Mouse (Mus musculus) embryonic facial prominence, embryonic 14.5 days (tissue): Measurements from ENCODE around the gene Dthd1. TPM values are rescaled to one million over a fixed set of nuclear protein-coding genes. Genes with fewer than 3 reads are reported as not detected.

Source experiments
- ATAC-seq: fragments of 200-750 bp; cut with Nextera tagmentation; 2 replicates; pipeline ENCODE4 v1.8.0; 2017; ENCODE audit warnings: low read depth, moderate number of reproducible peaks, moderate TSS enrichment
- DNase-seq: peaks from one replicate; pipeline ENCODE4 v3.0.0-alpha.2; 2015; ENCODE audit warnings: low spot score
- H3K27ac ChIP-seq: fragments of 300-500 bp; sonication (generic); replicated peaks from 2 replicates; pipeline ENCODE4 v1.5.1; 2014; ENCODE audit warnings: low read depth, mild to moderate bottlenecking, low read length, moderate library complexity
- H3K27me3 ChIP-seq: fragments of 300-500 bp; sonication (generic); replicated peaks from 2 replicates; pipeline ENCODE4 v1.6.1; 2014; ENCODE audit warnings: low read length; ENCODE audit not compliant: control insufficient read depth, insufficient read depth
- H3K36me3 ChIP-seq: fragments of 300-500 bp; sonication (generic); 2 replicates; pipeline ENCODE4 v1.6.1; 2014; ENCODE audit warnings: low read length, mixed read lengths; ENCODE audit not compliant: control insufficient read depth, insufficient read depth
- H3K4me1 ChIP-seq: fragments of 300-500 bp; sonication (generic); 2 replicates; pipeline ENCODE4 v1.6.1; 2014; ENCODE audit warnings: antibody characterized with exemption, low read length; ENCODE audit not compliant: control insufficient read depth, insufficient read depth
- H3K4me2 ChIP-seq: fragments of 300-500 bp; sonication (generic); 2 replicates; pipeline ENCODE4 v1.6.1; 2014; ENCODE audit warnings: low read depth, mild to moderate bottlenecking, low read length, moderate library complexity, mixed read lengths
- H3K4me3 ChIP-seq: fragments of 300-500 bp; sonication (generic); 2 replicates; pipeline ENCODE4 v1.5.1; 2014; ENCODE audit warnings: low read depth, mild to moderate bottlenecking, low read length
- H3K9ac ChIP-seq: fragments of 300-500 bp; sonication (generic); 2 replicates; pipeline ENCODE4 v1.6.1; 2014; ENCODE audit warnings: low read depth, mild to moderate bottlenecking, low read length, moderate library complexity, mixed read lengths
- H3K9me3 ChIP-seq: fragments of 300-500 bp; sonication (generic); 2 replicates; pipeline ENCODE4 v1.6.1; 2016; ENCODE audit warnings: low read length; ENCODE audit not compliant: control insufficient read depth
- WGBS: fragments of 180-500 bp; shearing (Covaris S2); extraction: QIAGEN DNeasy Blood & Tissue Kit; methylation state at CpG from one replicate; pipeline ENCODE4 v1.1.7; 2014; 5-methylcytosine and 5-hydroxymethylcytosine counted together
- polyA plus RNA-seq: library from polyadenylated mRNA; unstranded; fragments of >200 nt; fragmentation: Nextera tagmentation; extraction: Ambion mirVana; gene quantifications from 2 replicates; pipeline ENCODE4 v1.2.1, GENCODE M21; 2014

Gene Dthd1
- polyA plus RNA-seq, 1 experiment from 2014 or later: 0.22 TPM

- no peak overlapping the region for H3K4me2 ChIP-seq
- no peak overlapping the region for H3K4me3 ChIP-seq
- WGBS: 77% methylated on average over 5 of the region's 5 CpGs
- no peaks in the 10 kb centered on the region for H3K9me3 ChIP-seq
- H3K27ac ChIP-seq: no peak overlapping the region
- no peaks in the 10 kb centered on the region for H3K36me3 ChIP-seq
- H3K27me3 ChIP-seq: no peaks in the 10 kb centered on the region
- no peak for ATAC-seq
- DNase-seq: no peak
- no peaks in the 10 kb centered on the region for H3K4me1 ChIP-seq
- H3K9ac ChIP-seq: no peak overlapping the region
Measured at GRCm38 (mm10) chr5:62909074-62909473, 95.5 kb downstream of the Dthd1 start.

- ATAC-seq: no peak
Measured at GRCm38 (mm10) chr5:62924616-62925015, 111.0 kb downstream of the Dthd1 start.

More at GRCm38 (mm10) chr5:62924616-62925015, 111.0 kb downstream of the Dthd1 start:
- no peak overlapping the region for H3K9ac ChIP-seq
- H3K4me3 ChIP-seq: no peak overlapping the region
- DNase-seq: peak; percentile 13
- no peaks in the 10 kb centered on the region for H3K27me3 ChIP-seq
- no peak overlapping the region for H3K4me2 ChIP-seq
- H3K9me3 ChIP-seq: no peaks in the 10 kb centered on the region
- H3K27ac ChIP-seq: no peak overlapping the region
- no peaks in the 10 kb centered on the region for H3K36me3 ChIP-seq
- no peaks in the 10 kb centered on the region for H3K4me1 ChIP-seq

Other genes with a start within 250 kb of the Dthd1 start
- gene Arap2, start 47.7 kb upstream of the Dthd1 start, polyA plus RNA-seq: 7.6 and 8.2 TPM in 2 replicates